Mouse (Mus musculus) cortical plate, adult 2 months (tissue): ENCODE data around the gene Ptpre.

Source experiments
- CTCF ChIP-seq: fragments of 200-500 bp; IDR thresholded peaks from 2 replicates; pipeline ENCODE4 v1.5.1; 2011; ENCODE audit warnings: mild to moderate bottlenecking, control low read depth, low read length; ENCODE audit not compliant: insufficient read depth; ENCODE audit errors: extremely low read depth
- POLR2A ChIP-seq: fragments of 200-500 bp; IDR thresholded peaks from 2 replicates; pipeline ENCODE4 v1.6.1; 2011; ENCODE audit warnings: mild to moderate bottlenecking, low read length, control low read depth; ENCODE audit not compliant: insufficient read depth; ENCODE audit errors: extremely low read depth

- TF ChIP-seq CTCF = no peak
- TF ChIP-seq POLR2A = no peak
Observed at GRCm38 (mm10) chr7:135585125-135585687, 47.9 kb downstream of the Ptpre start.
